Mouse (Mus musculus): ENCODE results near the gene Dnah6. TPM values are rescaled to one million over a fixed set of nuclear protein-coding genes. Genes with fewer than 3 reads are reported as not detected.

The Dnah6 gene
- total and polyA plus RNA-seq, 3 experiments, result 0.05 to 0.27 (median 0.07) TPM

DNA sequence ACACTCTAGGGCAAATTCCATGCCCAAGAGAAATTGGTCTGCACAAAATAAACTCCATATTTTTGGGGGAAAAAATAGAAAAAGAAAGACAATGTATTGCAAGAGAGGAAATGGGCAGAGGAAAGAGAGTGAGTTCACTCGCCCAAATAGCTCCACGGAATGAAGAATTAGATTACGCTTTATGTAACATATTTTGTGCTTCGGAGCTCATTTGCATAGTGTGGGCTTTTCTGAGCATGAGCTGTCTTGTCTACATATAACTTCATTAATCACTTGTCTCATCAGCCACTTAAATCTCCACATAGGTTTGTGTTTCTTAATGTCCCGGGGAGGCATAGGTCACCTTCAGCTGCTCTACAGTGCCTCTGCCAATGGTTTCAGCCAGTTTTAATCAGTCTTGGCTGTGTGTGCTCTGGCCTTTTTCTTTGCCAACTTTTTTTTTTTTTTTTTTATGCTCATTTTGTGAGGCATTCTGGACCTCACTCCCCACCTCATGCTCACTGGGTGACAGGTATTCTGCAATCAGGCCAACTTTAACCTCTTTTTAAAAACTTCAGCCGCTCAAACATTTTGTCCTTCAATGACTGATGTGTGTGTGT lies 12.9 kb upstream of the Dnah6 start:
- no peaks in the 10 kb centered on the region for H3K36me3 ChIP-seq (ENCODE audit: control insufficient read depth, insufficient read depth, low read length)
- H3K4me3 ChIP-seq, result no peak overlapping the region
- no peaks in the 10 kb centered on the region for H3K27me3 ChIP-seq (ENCODE audit: control insufficient read depth, insufficient read depth, low read length)
- H3K27ac ChIP-seq, result no peak overlapping the region
- H3K79me2 ChIP-seq (replicated peaks; ENCODE audit: control insufficient read depth, insufficient read depth, low read length), result no peaks in the 10 kb centered on the region
- intact Hi-C loops (cut with DNase I), result no loop called here
- TF ChIP-seq POLR2A (IDR thresholded peaks at IDR 0.05; ENCODE audit: insufficient read depth, low read depth, low read length) (no peak), EP300 (IDR thresholded peaks at IDR 0.05; ENCODE audit: insufficient read depth, low read depth, low read length) (no peak), CTCF (IDR thresholded peaks at IDR 0.05) (no peak)
- H3K4me1 ChIP-seq (ENCODE audit: control insufficient read depth, insufficient read depth, low read length), result no peaks in the 10 kb centered on the region
- no peak overlapping the region for H3K9ac ChIP-seq (ENCODE audit: low read depth, low read length)
- DNase-seq, result no peak
- 64% methylated on average over 6 of the region's 6 CpGs for WGBS

DNA sequence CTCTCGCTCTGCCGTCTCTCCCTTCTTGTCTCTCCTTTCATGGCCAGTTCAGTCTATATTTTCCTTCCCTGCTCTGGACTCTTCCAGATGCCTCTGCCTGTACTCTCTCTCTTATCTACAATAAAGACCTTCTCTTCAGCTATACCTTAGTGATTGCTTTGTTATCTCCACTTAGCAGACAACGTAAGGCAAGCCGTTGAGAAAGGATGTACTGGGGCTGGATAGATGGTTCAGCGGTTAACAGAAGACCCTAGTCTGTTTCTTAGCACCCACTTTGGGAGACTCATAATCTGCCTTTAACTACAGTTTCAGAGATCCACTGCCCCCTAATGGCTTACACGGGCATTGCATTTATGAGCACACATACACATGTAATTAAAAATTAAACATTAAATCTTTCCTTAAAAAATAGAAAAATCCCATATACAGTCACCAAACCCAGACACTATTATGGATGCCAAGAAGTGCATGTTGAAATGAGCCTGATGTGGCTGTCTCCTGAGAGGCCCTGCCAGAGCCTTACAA lies 11.8 kb upstream of the Dnah6 start:
- no peak overlapping the region for H3K4me3 ChIP-seq
- intact Hi-C loops (cut with DNase I), result no loop called here
- no peak for TF ChIP-seq POLR2A (IDR thresholded peaks at IDR 0.05; ENCODE audit: insufficient read depth, low read depth, low read length)
- TF ChIP-seq CTCF (IDR thresholded peaks at IDR 0.05), result peak; percentile 68
- no peak for DNase-seq
- WGBS, result 93% methylated on average over 6 of the region's 6 CpGs
- no peaks in the 10 kb centered on the region for H3K27me3 ChIP-seq (ENCODE audit: control insufficient read depth, insufficient read depth, low read length)
- no peak overlapping the region for H3K9ac ChIP-seq (ENCODE audit: low read depth, low read length)
- no peaks in the 10 kb centered on the region for H3K79me2 ChIP-seq (replicated peaks; ENCODE audit: control insufficient read depth, insufficient read depth, low read length)
- H3K27ac ChIP-seq, result no peak overlapping the region
- no peaks in the 10 kb centered on the region for H3K4me1 ChIP-seq (ENCODE audit: control insufficient read depth, insufficient read depth, low read length)
- H3K36me3 ChIP-seq (ENCODE audit: control insufficient read depth, insufficient read depth, low read length), result no peaks in the 10 kb centered on the region

GRCm38 (mm10) chr6:73232152-73232584 lies 10.7 kb upstream of the Dnah6 start:
- no peaks in the 10 kb centered on the region for H3K79me2 ChIP-seq (replicated peaks; ENCODE audit: control insufficient read depth, insufficient read depth, low read length)
- no peak for TF ChIP-seq POLR2A (IDR thresholded peaks at IDR 0.05; ENCODE audit: insufficient read depth, low read depth, low read length)
- TF ChIP-seq CTCF (IDR thresholded peaks at IDR 0.05), result no peak
- no peak for TF ChIP-seq EP300 (IDR thresholded peaks at IDR 0.05; ENCODE audit: insufficient read depth, low read depth, low read length)
- intact Hi-C loops (cut with DNase I), result no loop called here
- no peak overlapping the region for H3K4me3 ChIP-seq
- H3K9ac ChIP-seq (ENCODE audit: low read depth, low read length), result no peak overlapping the region
- H3K27ac ChIP-seq, result no peak overlapping the region
- DNase-seq, result no peak
- WGBS, result 70% methylated on average over 12 of the region's 12 CpGs
- no peaks in the 10 kb centered on the region for H3K36me3 ChIP-seq (ENCODE audit: control insufficient read depth, insufficient read depth, low read length)
- no peaks in the 10 kb centered on the region for H3K27me3 ChIP-seq (ENCODE audit: control insufficient read depth, insufficient read depth, low read length)
- no peaks in the 10 kb centered on the region for H3K4me1 ChIP-seq (ENCODE audit: control insufficient read depth, insufficient read depth, low read length)

- Histone ChIP-seq H3K9ac (ENCODE audit: low read depth, low read length) (no peak overlapping the region), H3K27me3 (ENCODE audit: control insufficient read depth, insufficient read depth, low read length) (no peaks in the 10 kb centered on the region), H3K4me1 (ENCODE audit: control insufficient read depth, insufficient read depth, low read length) (no peaks in the 10 kb centered on the region), H3K36me3 (ENCODE audit: control insufficient read depth, insufficient read depth, low read length) (no peaks in the 10 kb centered on the region), H3K27ac (no peak overlapping the region), H3K4me3 (no peak overlapping the region), H3K79me2 (replicated peaks; ENCODE audit: control insufficient read depth, insufficient read depth, low read length) (no peaks in the 10 kb centered on the region)
- WGBS, result 59% methylated on average over 3 of the region's 3 CpGs
- DNase-seq, result no peak
- intact Hi-C loops (cut with DNase I), result loop anchor here (5.0 kb wide), 2 partner anchors 77 to 592 kb away; no protein-coding TSS in a partner anchor
- no peak for TF ChIP-seq POLR2A (IDR thresholded peaks at IDR 0.05; ENCODE audit: insufficient read depth, low read depth, low read length)
Measured at GRCm38 (mm10) chr6:73228881-73229280, 7.4 kb upstream of the Dnah6 start.

DNA sequence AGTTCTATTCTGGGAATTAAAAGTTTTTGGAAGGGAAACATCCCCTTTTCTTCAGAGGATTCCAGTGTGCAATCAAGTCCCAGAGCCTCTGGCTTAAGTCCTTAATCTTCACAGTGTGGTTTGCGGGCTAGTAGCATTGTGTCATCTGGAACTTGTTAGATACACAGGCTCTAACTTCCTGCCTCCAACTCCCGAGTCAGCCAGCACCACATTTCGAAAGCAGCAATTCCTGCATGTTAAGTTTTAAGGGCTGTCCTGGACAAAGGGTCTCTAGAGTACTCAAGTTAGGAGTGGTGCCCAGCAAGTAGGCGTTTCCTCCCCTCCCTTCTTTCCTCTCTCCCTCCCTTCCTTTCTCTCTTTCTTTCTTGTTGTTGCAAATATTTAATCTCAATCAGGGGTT lies 7.0 kb upstream of the Dnah6 start:
- H3K4me1 ChIP-seq (ENCODE audit: control insufficient read depth, insufficient read depth, low read length), result no peaks in the 10 kb centered on the region
- WGBS, result 15% methylated on average over 4 of the region's 4 CpGs
- no peak overlapping the region for H3K9ac ChIP-seq (ENCODE audit: low read depth, low read length)
- no peaks in the 10 kb centered on the region for H3K36me3 ChIP-seq (ENCODE audit: control insufficient read depth, insufficient read depth, low read length)
- H3K4me3 ChIP-seq, result no peak overlapping the region
- H3K27me3 ChIP-seq (ENCODE audit: control insufficient read depth, insufficient read depth, low read length), result no peaks in the 10 kb centered on the region
- TF ChIP-seq EP300 (IDR thresholded peaks at IDR 0.05; ENCODE audit: insufficient read depth, low read depth, low read length) (no peak), CTCF (IDR thresholded peaks at IDR 0.05) (no peak), POLR2A (IDR thresholded peaks at IDR 0.05; ENCODE audit: insufficient read depth, low read depth, low read length) (no peak)
- intact Hi-C loops (cut with DNase I), result loop anchor here (5.0 kb wide), 2 partner anchors 76 to 591 kb away; no protein-coding TSS in a partner anchor
- peak in 1 of 2 experiments; percentile 42 for DNase-seq
- no peaks in the 10 kb centered on the region for H3K79me2 ChIP-seq (replicated peaks; ENCODE audit: control insufficient read depth, insufficient read depth, low read length)
- no peak overlapping the region for H3K27ac ChIP-seq

GRCm38 (mm10) chr6:73227376-73228158 lies 6.1 kb upstream of the Dnah6 start:
- intact Hi-C loops (cut with DNase I), result loop anchor here (1.0 to 5.0 kb wide), 3 partner anchors 75 to 590 kb away; no protein-coding TSS in a partner anchor
- Histone ChIP-seq H3K27ac (no peak overlapping the region), H3K79me2 (replicated peaks; ENCODE audit: control insufficient read depth, insufficient read depth, low read length) (no peaks in the 10 kb centered on the region), H3K36me3 (ENCODE audit: control insufficient read depth, insufficient read depth, low read length) (no peaks in the 10 kb centered on the region), H3K4me3 (no peak overlapping the region), H3K27me3 (ENCODE audit: control insufficient read depth, insufficient read depth, low read length) (no peaks in the 10 kb centered on the region), H3K4me1 (ENCODE audit: control insufficient read depth, insufficient read depth, low read length) (peaks cover 1% of the 10 kb centered on the region), H3K9ac (ENCODE audit: low read depth, low read length) (no peak overlapping the region)
- 39% methylated on average over 10 of the region's 10 CpGs for WGBS
- no peak for DNase-seq
- no peak for TF ChIP-seq EP300 (IDR thresholded peaks at IDR 0.05; ENCODE audit: insufficient read depth, low read depth, low read length)
- no peak for TF ChIP-seq POLR2A (IDR thresholded peaks at IDR 0.05; ENCODE audit: insufficient read depth, low read depth, low read length)
- TF ChIP-seq CTCF (IDR thresholded peaks at IDR 0.05), result peak; percentile 60

All from heart, adult 2 months (tissue).